Mouse (Mus musculus) CD8-positive naive resting alpha-beta T cell, adult 2 months (primary cell): Measurements from ENCODE around the gene Atp5d.

Experiments
- DNase-seq, 2 experiments: peaks; one replicate each; pipeline ENCODE4 v3.0.0; 2022; ENCODE audit warnings: low read depth in 2 of 2, low spot score in 2 of 2

Atp5d gene

GRCm38 (mm10) chr10:80179068-80180051 is 40.9 kb downstream of the Atp5d start, which contains the start of gene Efna2:
Gene Efna2 (plus strand): TSS chr10:80179482.
- DNase-seq: no peak

GRCm38 (mm10) chr10:80180288-80180687 is 41.9 kb downstream of the Atp5d start:
- DNase-seq: no peak

- no peak for DNase-seq
Measured at GRCm38 (mm10) chr10:80180823-80181222, 42.4 kb downstream of the Atp5d start.

GRCm38 (mm10) chr10:80182547-80182946 is 44.1 kb downstream of the Atp5d start:
- DNase-seq: no peak

GRCm38 (mm10) chr10:80186649-80187048 is 48.2 kb downstream of the Atp5d start:
- no peak for DNase-seq

- no peak for DNase-seq
Measured at GRCm38 (mm10) chr10:80187739-80188138, 49.3 kb downstream of the Atp5d start.

- DNase-seq: no peak
Measured at GRCm38 (mm10) chr10:80188453-80189024, 50.1 kb downstream of the Atp5d start.

DNA sequence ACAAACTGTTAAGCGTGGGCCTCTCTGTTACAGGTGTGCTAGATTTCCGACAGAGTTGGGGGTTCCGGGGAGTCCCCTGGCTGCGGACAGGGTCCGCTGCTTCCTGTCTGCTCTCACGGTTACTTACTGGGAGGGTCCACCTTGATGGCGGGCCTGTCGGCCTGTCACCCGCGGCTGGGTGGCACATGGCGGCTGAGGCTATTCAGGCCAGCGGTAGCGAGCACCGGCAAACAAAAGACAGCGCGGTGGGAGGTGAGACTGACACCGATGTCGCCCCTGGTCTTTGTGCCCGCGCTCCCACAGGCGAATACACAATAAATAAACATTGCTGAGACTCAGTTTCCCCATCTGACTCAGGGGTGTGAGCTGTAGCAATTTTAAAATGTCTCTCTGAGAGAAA is 51.6 kb downstream of the Atp5d start:
- DNase-seq: no peak

- DNase-seq: no peak
Measured at GRCm38 (mm10) chr10:80190491-80191051, 52.1 kb downstream of the Atp5d start.

GRCm38 (mm10) chr10:80193976-80194375 is 55.5 kb downstream of the Atp5d start:
- no peak for DNase-seq

DNA sequence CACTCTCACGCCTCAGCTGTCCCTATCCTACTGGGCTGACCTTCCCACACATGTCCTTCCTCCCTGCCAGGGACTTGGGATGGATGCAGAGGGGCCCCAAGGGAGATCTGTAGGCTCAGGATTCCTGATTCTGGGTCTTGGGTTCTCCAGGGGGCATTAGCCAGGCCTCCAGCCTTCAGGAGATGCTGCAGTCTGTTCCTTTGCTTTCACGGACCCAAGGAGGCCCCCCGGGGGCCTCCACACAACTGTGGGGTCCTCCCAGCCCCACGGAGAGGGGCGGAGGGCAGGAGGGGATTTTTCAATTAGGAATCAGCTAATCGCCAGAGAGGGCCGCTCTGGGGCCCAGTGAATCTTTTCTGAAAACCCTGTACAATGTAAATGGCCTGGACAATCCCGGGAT is 56.0 kb downstream of the Atp5d start:
- no peak for DNase-seq
